Mouse (Mus musculus) frontal cortex, postnatal 25 days (tissue): ENCODE data around the gene Kdm4d.
"Not testable (repeated sequence)": the region's sequence is repeated elsewhere in the genome, so short reads cannot be mapped to it uniquely, and the experiment has no call there.

ENCODE experiments used
- DNase-seq, 2 experiments: peaks; one replicate each; pipeline ENCODE4 v3.0.0; 2022; ENCODE audit warnings: low spot score in 2 of 2

Gene Kdm4d

DNA sequence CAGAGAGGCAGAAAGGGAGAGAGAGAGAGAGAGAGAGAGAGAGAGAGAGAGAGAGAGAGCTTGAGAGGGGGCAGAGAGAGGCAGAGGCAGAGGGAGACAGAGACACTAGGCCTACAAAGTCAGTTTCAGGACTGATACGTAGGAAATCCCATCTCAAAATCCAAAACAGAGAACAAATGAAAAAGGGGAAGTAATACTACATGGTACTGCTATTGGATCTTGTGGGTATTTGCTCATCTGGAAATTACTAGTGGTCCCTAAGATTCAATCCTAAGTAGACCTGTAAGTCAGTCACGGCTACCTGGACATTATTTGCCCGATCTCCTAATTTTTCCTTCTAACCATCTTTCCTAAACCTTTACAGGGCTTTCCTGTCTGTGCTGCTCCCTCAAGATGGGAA lies 44.0 kb downstream of the Kdm4d start:
- DNase-seq = no peak

DNA sequence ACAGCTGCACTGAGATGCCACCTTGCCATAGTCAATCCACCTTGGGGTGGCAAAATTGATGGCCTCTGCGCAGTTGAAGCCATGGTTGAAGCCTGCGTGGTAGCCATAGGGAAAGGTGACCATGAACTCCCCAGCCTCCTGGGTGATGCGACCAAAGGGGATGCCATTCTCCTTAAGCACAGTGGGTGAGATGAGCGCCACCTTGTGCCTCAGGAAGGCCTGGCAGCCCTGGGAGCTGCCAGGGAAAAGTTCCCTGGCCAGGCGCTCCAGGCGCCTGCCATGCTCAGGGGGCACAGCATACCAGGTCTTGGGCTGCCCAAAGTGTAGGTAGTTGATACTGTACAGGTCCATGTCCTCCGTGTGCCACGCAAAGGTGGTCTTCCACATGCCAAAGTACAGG lies 49.2 kb downstream of the Kdm4d start:
- not testable (repeated sequence) for DNase-seq

DNA sequence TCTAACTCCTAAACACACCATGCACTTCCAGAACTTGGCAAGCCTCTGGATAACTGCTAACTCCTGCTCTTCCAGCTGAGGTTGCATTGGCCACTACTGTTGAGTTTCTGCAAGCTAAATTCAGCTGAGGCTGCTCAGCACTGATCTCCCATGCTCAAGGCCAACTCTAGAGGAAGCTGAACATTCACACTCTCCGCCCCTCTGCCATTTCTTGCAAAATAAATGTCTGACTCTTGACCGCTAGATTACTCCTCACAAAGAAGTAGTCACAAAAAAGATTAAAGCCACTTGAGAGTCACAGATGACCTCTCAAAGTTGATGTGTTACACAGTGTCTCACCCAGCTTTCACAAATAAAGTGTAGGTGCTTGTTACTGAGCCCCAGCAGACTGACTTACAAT lies 53.2 kb downstream of the Kdm4d start:
- DNase-seq = not testable (repeated sequence)

DNA sequence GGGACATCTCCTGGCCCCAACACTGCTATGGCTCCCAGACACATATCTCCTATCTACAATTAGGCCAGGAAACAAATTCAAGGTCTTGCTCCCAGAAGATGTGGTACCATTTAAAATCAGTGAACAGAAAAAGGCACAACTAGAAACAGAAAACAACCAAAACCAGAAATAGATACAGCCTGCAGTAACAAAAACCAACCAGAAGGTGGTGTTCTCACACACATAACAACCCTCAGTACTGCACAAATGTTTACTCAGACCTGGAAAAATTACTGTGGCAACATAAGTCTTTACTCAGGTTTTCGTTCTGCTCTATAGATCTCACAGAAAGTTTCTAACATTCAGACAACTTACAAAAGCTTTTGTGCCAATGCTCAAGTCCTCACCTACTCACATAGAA lies 59.9 kb downstream of the Kdm4d start:
- DNase-seq = no peak

DNA sequence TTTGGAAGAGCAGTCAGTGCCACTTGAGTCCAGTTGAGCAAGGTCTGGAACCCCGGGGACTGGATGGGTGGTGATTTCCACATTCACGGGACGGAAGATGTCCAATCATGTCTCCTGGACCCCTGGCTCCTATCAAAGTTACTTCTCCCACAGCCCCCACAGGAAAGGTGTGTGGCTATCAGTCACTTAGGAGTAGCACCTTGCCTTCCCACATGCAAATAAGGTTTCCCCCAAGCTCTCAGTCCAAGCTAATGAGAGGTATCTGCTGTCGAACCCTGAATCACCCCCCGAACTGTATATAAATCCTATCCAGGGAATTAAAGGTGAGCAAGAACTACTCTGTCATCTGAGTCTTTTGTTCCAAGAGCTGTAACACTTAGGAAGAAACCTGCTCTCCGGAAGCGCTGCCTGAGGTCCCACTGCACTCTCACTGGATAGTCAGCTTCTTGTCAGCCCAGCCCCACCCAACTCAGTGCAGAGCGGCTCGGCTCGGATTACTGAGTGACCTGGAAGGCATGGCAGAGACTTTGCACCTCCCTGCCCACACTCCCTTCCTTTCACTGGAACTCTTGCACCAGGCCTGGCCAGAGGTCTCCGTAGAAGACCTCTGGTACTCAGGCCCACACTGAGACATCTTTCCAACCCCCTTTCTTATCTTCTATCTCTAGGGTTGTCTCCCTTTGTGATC lies 66.9 kb downstream of the Kdm4d start:
- no peak for DNase-seq
